Mouse (Mus musculus) frontal cortex, postnatal 10 days (tissue): Measurements from ENCODE around the gene Arhgap27.
"Not testable (repeated sequence)": the region's sequence is repeated elsewhere in the genome, so short reads cannot be mapped to it uniquely, and the experiment has no call there.

Experiments used
- DNase-seq, 2 experiments: peaks; one replicate each; pipeline ENCODE4 v3.0.0; 2022; ENCODE audit warnings: low spot score in 2 of 2, mixed read lengths in 1 of 2

Arhgap27 gene

GRCm38 (mm10) chr11:103363214-103364148, at the start of gene Arhgap27:
Arhgap27 (minus strand) TSS chr11:103363692.
- peak in 1 of 2 experiments; percentile 57 for DNase-seq

- DNase-seq = no peak
These were observed 49.5 kb upstream of the Arhgap27 start for GRCm38 (mm10) chr11:103412950-103413423.

GRCm38 (mm10) chr11:103411981-103412949, 48.8 kb upstream of the Arhgap27 start, which contains the start of gene Plekhm1:
Plekhm1 (minus strand) TSS chr11:103412687.
- DNase-seq = peak; percentile 92 to 96

GRCm38 (mm10) chr11:103411301-103411700, 47.8 kb upstream of the Arhgap27 start:
- no peak for DNase-seq

GRCm38 (mm10) chr11:103408880-103409279, 45.4 kb upstream of the Arhgap27 start:
- DNase-seq = no peak

GRCm38 (mm10) chr11:103407136-103407535, 43.6 kb upstream of the Arhgap27 start:
- not testable (repeated sequence) for DNase-seq

- no peak for DNase-seq
These were observed 43.1 kb upstream of the Arhgap27 start for GRCm38 (mm10) chr11:103406551-103406950.

GRCm38 (mm10) chr11:103405814-103406213, 42.3 kb upstream of the Arhgap27 start:
- DNase-seq = no peak

GRCm38 (mm10) chr11:103404618-103405017, 41.1 kb upstream of the Arhgap27 start:
- no peak for DNase-seq

GRCm38 (mm10) chr11:103403776-103404175, 40.3 kb upstream of the Arhgap27 start:
- DNase-seq = no peak

GRCm38 (mm10) chr11:103402738-103403137, 39.2 kb upstream of the Arhgap27 start:
- no peak for DNase-seq

GRCm38 (mm10) chr11:103402198-103402597, 38.7 kb upstream of the Arhgap27 start:
- DNase-seq = peak in 1 of 2 experiments; percentile 29

- DNase-seq = no peak
These were observed 36.5 kb upstream of the Arhgap27 start for GRCm38 (mm10) chr11:103399986-103400385.

- DNase-seq = no peak
These were observed 35.6 kb upstream of the Arhgap27 start for GRCm38 (mm10) chr11:103399050-103399449.

GRCm38 (mm10) chr11:103396682-103397081, 33.2 kb upstream of the Arhgap27 start:
- DNase-seq = no peak

- no peak for DNase-seq
These were observed 32.7 kb upstream of the Arhgap27 start for GRCm38 (mm10) chr11:103396236-103396635.

GRCm38 (mm10) chr11:103394604-103395003, 31.1 kb upstream of the Arhgap27 start:
- no peak for DNase-seq

- no peak for DNase-seq
These were observed 30.5 kb upstream of the Arhgap27 start for GRCm38 (mm10) chr11:103394025-103394424.

- DNase-seq = no peak
These were observed 24.5 kb upstream of the Arhgap27 start for GRCm38 (mm10) chr11:103387870-103388526.

- no peak for DNase-seq
These were observed 23.3 kb upstream of the Arhgap27 start for GRCm38 (mm10) chr11:103386827-103387226.

GRCm38 (mm10) chr11:103381956-103382613, 18.6 kb upstream of the Arhgap27 start:
- no peak for DNase-seq
